Mouse (Mus musculus): ENCODE results near the gene Hcn3.

DNA sequence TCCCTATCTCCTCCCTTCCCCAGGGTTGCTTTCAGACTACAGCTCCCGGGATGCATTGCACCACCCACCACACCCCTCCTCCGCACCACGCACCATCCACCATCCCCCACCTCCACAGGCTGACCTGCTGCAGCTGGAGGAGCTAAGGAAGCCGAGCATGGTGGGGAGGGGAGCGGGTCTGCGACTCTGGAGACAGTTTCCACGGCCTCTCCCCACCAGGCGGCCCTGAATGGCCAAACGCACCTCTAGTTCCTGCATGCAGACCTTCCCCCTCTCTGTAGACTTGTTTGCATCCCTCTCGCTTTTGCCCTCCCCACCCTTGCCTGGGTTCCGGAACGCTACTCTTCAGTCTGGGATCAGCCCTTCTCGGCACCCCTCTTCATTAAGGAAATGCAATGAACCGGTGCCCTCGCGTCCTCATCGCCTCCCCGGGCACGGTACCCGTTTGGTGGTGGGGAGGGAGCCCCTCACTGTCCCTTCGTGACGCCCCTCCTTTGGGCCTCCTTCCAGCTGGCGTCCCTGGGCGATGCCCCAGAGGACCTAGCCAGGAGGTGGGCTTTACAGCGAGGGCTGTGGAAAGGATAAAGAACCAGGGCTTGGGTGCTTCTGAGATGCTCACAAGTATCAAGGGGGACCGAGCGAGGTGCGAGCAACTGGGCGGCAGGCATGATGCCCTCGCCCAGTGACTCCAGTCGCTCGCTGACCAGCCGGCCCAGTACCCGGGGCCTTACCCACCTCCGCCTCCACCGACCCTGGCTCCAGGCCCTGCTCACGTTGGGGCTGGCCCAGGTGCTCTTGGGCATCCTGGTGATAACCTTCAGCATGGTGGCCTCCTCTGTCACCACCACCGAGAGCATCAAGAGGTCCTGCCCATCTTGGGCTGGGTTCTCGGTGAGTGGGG, 23.3 kb upstream of the Hcn3 start, which contains the start of gene Fam189b:
- TF ChIP-seq EP300 (IDR thresholded peaks at IDR 0.05): no peak
- peak; percentile 22; the same call in 1 of the 2 replicates for TF ChIP-seq CTCF (IDR thresholded peaks at IDR 0.05)

Measured in lung, postnatal 0 days (tissue).